Mouse (Mus musculus) heart, postnatal 0 days (tissue): ENCODE data around the gene Trim66. TPM values are rescaled to one million over a fixed set of nuclear protein-coding genes. Genes with fewer than 3 reads are reported as not detected.

Experiments
- ATAC-seq: fragments of 200-750 bp; cut with Nextera tagmentation; 2 replicates; pipeline ENCODE4 v1.8.0; 2017; ENCODE audit warnings: low read depth, moderate number of reproducible peaks, moderate library complexity; ENCODE audit not compliant: insufficient read depth
- DNase-seq: peaks from one replicate; pipeline ENCODE4 v3.0.0-alpha.2; 2016; ENCODE audit warnings: low spot score
- H3K27ac ChIP-seq: fragments of 300-500 bp; sonication (generic); 2 replicates; pipeline ENCODE4 v1.5.1; 2014; ENCODE audit warnings: low read depth, mild to moderate bottlenecking
- H3K27me3 ChIP-seq: fragments of 300-500 bp; sonication (generic); 2 replicates; pipeline ENCODE4 v1.6.1; 2014; ENCODE audit warnings: low read length, mixed read lengths; ENCODE audit not compliant: control insufficient read depth, insufficient read depth
- H3K36me3 ChIP-seq: fragments of 300-500 bp; sonication (generic); replicated peaks from 2 replicates; pipeline ENCODE4 v1.6.1; 2014; ENCODE audit warnings: low read length, mixed read lengths; ENCODE audit not compliant: control insufficient read depth, insufficient read depth
- H3K4me1 ChIP-seq: fragments of 300-500 bp; sonication (generic); 2 replicates; pipeline ENCODE4 v1.6.1; 2014; ENCODE audit warnings: antibody characterized with exemption; ENCODE audit not compliant: control insufficient read depth, insufficient read depth
- H3K4me2 ChIP-seq: fragments of 300-500 bp; sonication (generic); 2 replicates; pipeline ENCODE4 v1.6.1; 2014; ENCODE audit warnings: low read depth, mild to moderate bottlenecking, low read length, moderate library complexity
- H3K4me3 ChIP-seq: fragments of 300-500 bp; sonication (generic); 2 replicates; pipeline ENCODE4 v1.5.1; 2014; ENCODE audit warnings: low read depth, low read length
- H3K9ac ChIP-seq: fragments of 300-500 bp; sonication (generic); replicated peaks from 2 replicates; pipeline ENCODE4 v1.6.1; 2014; ENCODE audit warnings: low read depth, low read length, mixed read lengths
- H3K9me3 ChIP-seq: fragments of 300-500 bp; sonication (generic); replicated peaks from 2 replicates; pipeline ENCODE4 v1.6.1; 2016; ENCODE audit warnings: low read length; ENCODE audit not compliant: control insufficient read depth
- CTCF ChIP-seq: IDR thresholded peaks from 2 replicates; pipeline ENCODE4 v1.5.1; 2016; ENCODE audit warnings: antibody characterized with exemption, control low read depth, low read depth
- EP300 ChIP-seq: IDR thresholded peaks from 2 replicates; pipeline ENCODE4 v1.6.1; 2016; ENCODE audit warnings: antibody characterized with exemption, low read depth
- WGBS: fragments of 180-500 bp; shearing (Covaris S2); extraction: QIAGEN DNeasy Blood & Tissue Kit; methylation state at CpG from one replicate; pipeline ENCODE4 v1.1.7; 2014; 5-methylcytosine and 5-hydroxymethylcytosine counted together
- polyA plus RNA-seq: library from polyadenylated mRNA; unstranded; fragments of >200 nt; fragmentation: Nextera tagmentation; extraction: Ambion mirVana; gene quantifications from 2 replicates; pipeline ENCODE4 v1.2.1, GENCODE M21; 2015
- total RNA-seq: library from RNA; depleted of rRNA; stranded (reverse); fragments of >200 nt; gene quantifications from 2 replicates; pipeline ENCODE4 v1.2.3, GENCODE M21; 2014; ENCODE audit warnings: low replicate concordance

The Trim66 gene
- total and polyA plus RNA-seq, 2 experiments from 2014 or later, result not detected

- no peak overlapping the region for H3K4me3 ChIP-seq
- no peak for ATAC-seq
- WGBS, result 77% methylated on average over 5 of the region's 5 CpGs
These were observed 14.2 kb upstream of the Trim66 start for GRCm38 (mm10) chr7:109522084-109522483.

GRCm38 (mm10) chr7:109519936-109520335, 12.0 kb upstream of the Trim66 start:
- peak overlapping the region; percentile 90 for H3K9ac ChIP-seq
- peaks cover 49% of the 10 kb centered on the region for H3K36me3 ChIP-seq
- peaks cover 25% of the 10 kb centered on the region for H3K4me1 ChIP-seq
- no peaks in the 10 kb centered on the region for H3K9me3 ChIP-seq
- H3K4me2 ChIP-seq, result peak overlapping the region; percentile 86
- H3K27me3 ChIP-seq, result no peaks in the 10 kb centered on the region
- peak overlapping the region; percentile 83 for H3K4me3 ChIP-seq
- peak overlapping the region; percentile 2; the same call in 1 of the 2 replicates for H3K27ac ChIP-seq
- no peak for TF ChIP-seq EP300
- no peak for TF ChIP-seq CTCF
- 2% methylated on average over 10 of the region's 10 CpGs for WGBS
- ATAC-seq (no peak), DNase-seq (no peak)

More at GRCm38 (mm10) chr7:109522084-109522483, 14.2 kb upstream of the Trim66 start:
- DNase-seq, result no peak
- Histone ChIP-seq H3K27me3 (no peaks in the 10 kb centered on the region), H3K9ac (no peak overlapping the region), H3K4me2 (no peak overlapping the region), H3K9me3 (no peaks in the 10 kb centered on the region), H3K27ac (no peak overlapping the region), H3K36me3 (peaks cover 70% of the 10 kb centered on the region), H3K4me1 (peaks cover 25% of the 10 kb centered on the region)
- TF ChIP-seq EP300 (no peak), CTCF (no peak)

DNA sequence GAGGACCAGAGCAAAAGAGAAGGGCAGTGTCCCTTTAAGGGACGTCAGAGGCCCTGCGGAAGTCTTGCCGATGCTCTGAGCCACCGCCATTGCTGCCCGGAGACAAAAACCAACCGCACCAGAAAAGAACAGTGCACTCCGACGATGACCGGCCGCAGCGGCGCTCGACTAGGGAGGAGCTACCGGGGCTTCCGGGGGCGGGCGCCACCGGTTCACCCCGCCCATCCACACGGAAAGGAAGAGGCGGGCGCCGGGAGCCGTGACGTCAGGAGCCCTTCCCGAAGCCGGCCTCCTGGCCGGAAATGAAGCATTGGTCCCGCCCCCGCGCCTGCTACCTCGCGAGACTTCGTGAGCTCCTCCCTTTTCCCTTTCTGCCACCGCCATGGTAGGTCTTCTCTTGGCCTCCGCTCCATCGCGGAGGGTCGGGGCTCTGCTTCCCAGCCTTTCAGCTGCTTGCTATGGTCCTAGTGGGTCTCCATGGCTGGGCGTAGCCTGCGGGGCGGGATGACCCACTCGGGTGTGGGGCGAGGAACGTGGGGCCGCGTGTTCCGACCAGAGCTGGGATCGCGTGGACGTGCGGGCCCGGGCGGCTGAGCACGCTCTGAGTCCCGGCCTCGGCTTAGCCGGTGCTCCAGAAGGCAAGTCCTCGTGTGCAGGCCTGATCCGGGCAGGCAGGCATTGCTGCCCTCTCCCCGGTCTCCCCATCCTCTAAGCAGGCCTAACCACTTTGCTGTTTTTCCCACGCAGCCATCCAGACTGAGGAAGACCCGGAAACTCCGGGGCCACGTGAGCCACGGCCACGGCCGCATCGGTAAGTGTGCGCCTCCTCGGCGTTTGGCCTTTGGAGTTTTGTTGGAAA, 11.1 kb upstream of the Trim66 start, which contains the start of gene Rpl27a:
Rpl27a (plus strand) TSS at position 310 of the 859 bp plus-strand sequence.
- TF ChIP-seq EP300 (peak; percentile 78), CTCF (no peak)
- Histone ChIP-seq H3K4me1 (peaks cover 25% of the 10 kb centered on the region), H3K27ac (peak within 1 kb of the TSS; percentile 98), H3K36me3 (peaks cover 40% of the 10 kb centered on the region), H3K4me2 (peak within 1 kb of the TSS; percentile 86), H3K9me3 (no peaks in the 10 kb centered on the region), H3K27me3 (no peaks in the 10 kb centered on the region), H3K4me3 (peak within 1 kb of the TSS; percentile 83), H3K9ac (peak within 1 kb of the TSS; percentile 90)
- DNase-seq (peak; percentile 99), ATAC-seq (peak; percentile 95)
- WGBS, result under 1% methylated on average over 65 of the region's 72 CpGs

GRCm38 (mm10) chr7:109518036-109518681, 10.2 kb upstream of the Trim66 start:
- whole genome bisulfite sequencing, result 15% methylated on average over 10 of the region's 10 CpGs
- H3K4me3 ChIP-seq, result peak overlapping the region; percentile 83
- H3K4me1 ChIP-seq, result peaks cover 25% of the 10 kb centered on the region
- peak overlapping the region; percentile 98 for H3K27ac ChIP-seq
- peak overlapping the region; percentile 73 for H3K9ac ChIP-seq
- no peak for ATAC-seq
- peak overlapping the region; percentile 61 for H3K4me2 ChIP-seq
- peak; percentile 46 for DNase-seq
- no peaks in the 10 kb centered on the region for H3K27me3 ChIP-seq
- peaks cover 31% of the 10 kb centered on the region for H3K36me3 ChIP-seq
- TF ChIP-seq EP300 (no peak), CTCF (no peak)
- H3K9me3 ChIP-seq, result no peaks in the 10 kb centered on the region

DNA sequence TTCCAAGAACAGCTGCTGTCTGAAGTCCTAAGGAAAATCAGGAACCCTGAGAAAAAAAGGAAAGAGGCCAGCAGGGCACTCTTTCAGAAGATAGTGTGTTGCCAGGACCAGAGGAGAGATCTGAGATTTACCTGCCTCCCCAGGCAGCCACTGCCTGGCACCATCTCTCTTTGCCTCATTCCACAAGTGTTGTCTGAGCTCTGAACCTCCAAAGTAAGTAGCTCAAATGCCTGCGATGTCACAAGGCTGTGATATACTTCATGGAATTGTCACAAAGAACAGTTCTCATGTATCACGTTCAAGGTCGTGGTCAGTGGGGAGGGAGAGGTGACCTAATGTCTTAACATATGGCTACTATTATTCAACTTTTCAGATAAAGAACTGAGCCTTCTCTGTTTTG, 8.6 kb upstream of the Trim66 start:
- ATAC-seq, result no peak

More for the DNA sequence above, 8.6 kb upstream of the Trim66 start:
- no peak for TF ChIP-seq CTCF
- Histone ChIP-seq H3K27me3 (no peaks in the 10 kb centered on the region), H3K4me3 (no peak overlapping the region), H3K4me2 (no peak overlapping the region), H3K9me3 (no peaks in the 10 kb centered on the region), H3K27ac (no peak overlapping the region), H3K9ac (no peak overlapping the region), H3K4me1 (peaks cover 24% of the 10 kb centered on the region), H3K36me3 (peaks cover 14% of the 10 kb centered on the region)
- DNase-seq, result no peak
- WGBS, result 56% methylated on average over 3 of the region's 3 CpGs
